ENCODE assay signal across 9 mouse cellular contexts in genomic region chr6:13280835-13281234, GRCm38 (mm10). TPM values are rescaled to one million over a fixed set of nuclear protein-coding genes. Genes with fewer than 3 reads are reported as not detected.
DNase-seq lines count a peak whose midpoint lies in the region; ATAC-seq and TF ChIP-seq lines count a peak whose summit lies in the region.
"Had no signal": no experiment of that assay in that cellular context is flagged by ENCODE, and none has a peak within 500 bp of the region (broad histone marks: within the 10 kb centered on the region; RNA-seq: fewer than 3 reads in every experiment).

No protein-coding gene starts in this region.

- no peak for ATAC-seq in megakaryocyte-erythroid progenitor cell, adult 5-6 weeks (replicated peaks; ENCODE audit: low FRiP score, low TSS enrichment, poor library complexity, severe bottlenecking)

- DNase-seq in cerebellum, adult 9-10 months: peak; percentile 39
- DNase-seq in cerebellum, adult 11 months: no peak
- peak; percentile 56 to 72 for DNase-seq in left cerebral cortex, postnatal 14 days (ENCODE audit: low spot score in 2 of 2)
- DNase-seq in left cerebral cortex, postnatal 36 days (ENCODE audit: low spot score in 2 of 2): no peak
- peak; percentile 58 for DNase-seq in embryo, embryonic 11.5 days (ENCODE audit: low read depth, low spot score)
- DNase-seq in retina, postnatal 1 day: peak; percentile 72

- no peaks in the 10 kb centered on the region for H3K4me1 ChIP-seq in E14TG2a.4 (replicated peaks; ENCODE audit: low read depth, low read length)

- H3K4me3 ChIP-seq in E14TG2a.4 (replicated peaks; ENCODE audit: low read length): no peak overlapping the region

- H3K27me3 ChIP-seq in E14TG2a.4 (ENCODE audit: insufficient read depth, low read length): no peaks in the 10 kb centered on the region

- intact Hi-C loops in left cerebral cortex, postnatal 14 days (cut with DNase I): loop anchor here (5.0 kb wide), 2 partner anchors 124 to 964 kb away; no protein-coding TSS in a partner anchor
- intact Hi-C loops in left cerebral cortex, postnatal 36 days (cut with DNase I): loop anchor here (5.0 kb wide), 2 partner anchors 124 to 964 kb away; no protein-coding TSS in a partner anchor

- TF ChIP-seq CTCF in E14TG2a.4 (conservative IDR thresholded peaks at IDR 0.05; ENCODE audit: low read length): peak; percentile 69

- H3K9me3 ChIP-seq in E14TG2a.4 (ENCODE audit: low read length): peaks cover 20% of the 10 kb centered on the region

- H3K36me3 ChIP-seq in E14TG2a.4 (ENCODE audit: insufficient read depth, low read length): no peaks in the 10 kb centered on the region

RNA-seq across cellular contexts. Expression of gene Vwde, which starts 56.1 kb away (rescaled TPM):
- under 1 TPM in 1 of 2 experiments, not detected in 1; 0.09 TPM for total RNA-seq in left cerebral cortex, postnatal 14 days (2021)
- not detected for total RNA-seq in left cerebral cortex, postnatal 36 days (2021)
- total RNA-seq in megakaryocyte-erythroid progenitor cell, adult 5-6 weeks (2014; fragmentation: Nextera tagmentation): not detected in 2 replicates
- not detected in 2 replicates for total RNA-seq in megakaryocyte-erythroid progenitor cell, adult 5-6 weeks (2017)
- total RNA-seq: heart, postnatal 14 days had no signal

Comparison
In these comparisons a context has a peak if more than half of its experiments do, and no peak if none do; other contexts are left out.
1. DNase-seq: peak in cerebellum, adult 9-10 months (single experiment), left cerebral cortex, postnatal 14 days (2 of 2), embryo, embryonic 11.5 days (single experiment) and retina, postnatal 1 day (single experiment); none in cerebellum, adult 11 months (single experiment) and left cerebral cortex, postnatal 36 days (0 of 2).